Mouse (Mus musculus) cerebellum, adult 2 months (tissue): ENCODE measurements around the gene Wdfy4.

Experiments used
- CTCF ChIP-seq: fragments of 200-500 bp; IDR thresholded peaks from 2 replicates; pipeline ENCODE4 v1.5.1; 2011; ENCODE audit warnings: low read depth, mild to moderate bottlenecking, control low read depth, low read length, moderate library complexity, borderline replicate concordance; ENCODE audit not compliant: insufficient read depth
- POLR2A ChIP-seq: fragments of 200-500 bp; IDR thresholded peaks from 2 replicates; pipeline ENCODE4 v1.6.1; 2011; ENCODE audit warnings: low read length, control low read depth, borderline replicate concordance; ENCODE audit not compliant: insufficient read depth

GRCm38 (mm10) chr14:32911187-32911586, 274.1 kb downstream of the Wdfy4 start:
- TF ChIP-seq CTCF (no peak), POLR2A (no peak)
